Mouse (Mus musculus) gastrocnemius, adult 8-10 months (tissue): Measurements from ENCODE around the gene Rab1a. TPM values are rescaled to one million over a fixed set of nuclear protein-coding genes. Genes with fewer than 3 reads are reported as not detected.
A peak's percentile ranks its signal among the peaks of the same experiment; 100 is the strongest.

Source experiments
- DNase-seq, 2 experiments: peaks; one replicate each; pipeline ENCODE4 v3.0.0; 2022; ENCODE audit warnings: low spot score in 2 of 2
- total RNA-seq, 4 experiments: library from RNA; stranded (reverse); gene quantifications; 2 replicates each; pipeline ENCODE4 v1.2.4; 2022

The Rab1a gene
- total RNA-seq, 4 experiments from 2014 or later, result 84.0 to 90.6 (median 85.6) TPM

DNA sequence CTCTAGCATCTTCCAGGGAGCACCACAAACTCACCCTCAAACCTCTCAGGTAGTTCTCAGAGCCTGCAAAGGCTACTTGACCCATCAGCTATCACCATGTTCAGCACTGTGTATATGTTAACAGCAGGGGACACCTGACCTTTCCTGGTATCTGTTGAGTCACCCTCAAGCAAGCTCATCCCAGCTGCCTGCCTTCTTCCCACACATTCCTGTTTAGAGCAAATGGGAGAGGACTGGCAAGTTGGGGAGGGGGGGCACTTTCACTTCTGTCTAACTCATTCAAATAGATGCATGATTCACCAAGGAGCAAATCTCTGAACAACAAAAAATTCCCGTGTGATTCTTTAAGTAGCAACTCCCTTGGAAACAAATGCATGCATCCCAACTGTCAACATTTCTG lies 45.4 kb downstream of the Rab1a start:
- DNase-seq, result no peak

DNA sequence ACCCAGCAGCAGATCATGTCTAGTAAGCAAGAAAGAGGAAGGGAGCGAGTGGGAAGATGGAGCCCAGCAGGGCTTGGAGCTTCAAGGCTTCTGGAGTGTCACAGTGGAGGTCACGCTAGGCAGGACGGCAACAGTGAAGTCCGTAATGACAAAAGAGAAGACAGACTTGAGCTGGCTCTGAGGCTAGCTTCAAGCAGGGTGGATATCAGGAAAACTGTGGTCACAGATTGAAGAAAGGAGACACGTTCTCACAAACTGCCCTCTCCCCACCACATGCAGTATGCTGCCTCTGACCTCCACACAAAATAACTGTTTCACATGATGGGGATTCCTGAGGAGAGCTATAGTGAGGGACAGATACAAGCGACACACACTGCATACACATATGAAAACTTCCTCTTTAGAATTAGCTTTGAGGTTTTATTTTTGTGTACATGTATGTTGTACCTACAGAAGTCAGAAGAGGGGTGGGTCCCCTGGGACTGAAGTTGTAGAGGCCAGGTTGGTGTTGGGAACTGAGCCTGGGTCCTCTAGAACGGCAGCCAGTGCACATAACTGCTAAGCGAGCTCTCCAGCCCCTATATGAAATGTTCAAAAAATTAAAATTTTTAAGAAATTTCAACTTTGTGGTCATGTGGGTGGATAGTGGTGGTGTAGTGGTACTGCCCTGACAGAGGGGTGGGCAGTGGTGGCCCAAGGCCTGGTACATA lies 46.1 kb downstream of the Rab1a start:
- DNase-seq, result no peak

DNA sequence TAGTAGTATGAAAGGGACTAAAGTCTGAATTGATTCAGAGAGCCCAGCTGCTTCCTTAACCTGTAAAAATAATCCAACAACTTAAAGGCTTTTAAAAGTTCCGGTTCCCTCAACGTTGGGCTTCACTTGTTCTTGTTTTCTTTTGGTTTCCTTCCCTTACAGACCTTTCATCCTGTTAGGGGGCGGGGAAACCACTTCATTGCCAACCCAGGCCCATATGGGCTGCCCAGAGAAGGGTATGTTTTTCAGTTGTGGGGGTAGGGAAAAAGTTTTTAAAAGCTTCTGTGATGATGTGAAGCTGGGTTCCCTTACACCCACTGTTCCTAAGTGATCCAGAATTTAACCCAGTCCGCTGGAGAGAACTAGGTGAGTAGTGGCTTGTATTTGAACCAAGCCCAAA lies 47.0 kb downstream of the Rab1a start:
- no peak for DNase-seq

DNA sequence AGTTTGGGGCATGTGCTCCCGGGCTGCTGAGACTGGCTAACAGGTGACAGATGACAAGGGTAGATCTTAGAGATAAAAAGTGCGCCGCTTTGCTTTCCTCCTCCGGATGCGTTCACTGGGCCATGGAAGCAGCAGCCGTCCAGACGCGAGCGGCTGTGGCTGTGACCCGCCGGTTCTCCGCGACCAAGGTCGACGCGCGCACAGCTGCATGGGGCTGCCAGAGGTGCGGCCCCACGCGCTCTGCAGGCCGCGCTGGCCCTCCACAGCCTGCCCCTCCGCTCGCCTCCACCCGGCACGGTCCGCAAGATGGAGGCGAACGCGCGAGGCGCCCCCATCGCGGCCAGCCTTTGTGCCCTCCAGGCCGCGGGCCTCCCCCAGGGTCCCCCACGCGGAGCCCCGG lies 47.6 kb downstream of the Rab1a start:
- no peak for DNase-seq

DNA sequence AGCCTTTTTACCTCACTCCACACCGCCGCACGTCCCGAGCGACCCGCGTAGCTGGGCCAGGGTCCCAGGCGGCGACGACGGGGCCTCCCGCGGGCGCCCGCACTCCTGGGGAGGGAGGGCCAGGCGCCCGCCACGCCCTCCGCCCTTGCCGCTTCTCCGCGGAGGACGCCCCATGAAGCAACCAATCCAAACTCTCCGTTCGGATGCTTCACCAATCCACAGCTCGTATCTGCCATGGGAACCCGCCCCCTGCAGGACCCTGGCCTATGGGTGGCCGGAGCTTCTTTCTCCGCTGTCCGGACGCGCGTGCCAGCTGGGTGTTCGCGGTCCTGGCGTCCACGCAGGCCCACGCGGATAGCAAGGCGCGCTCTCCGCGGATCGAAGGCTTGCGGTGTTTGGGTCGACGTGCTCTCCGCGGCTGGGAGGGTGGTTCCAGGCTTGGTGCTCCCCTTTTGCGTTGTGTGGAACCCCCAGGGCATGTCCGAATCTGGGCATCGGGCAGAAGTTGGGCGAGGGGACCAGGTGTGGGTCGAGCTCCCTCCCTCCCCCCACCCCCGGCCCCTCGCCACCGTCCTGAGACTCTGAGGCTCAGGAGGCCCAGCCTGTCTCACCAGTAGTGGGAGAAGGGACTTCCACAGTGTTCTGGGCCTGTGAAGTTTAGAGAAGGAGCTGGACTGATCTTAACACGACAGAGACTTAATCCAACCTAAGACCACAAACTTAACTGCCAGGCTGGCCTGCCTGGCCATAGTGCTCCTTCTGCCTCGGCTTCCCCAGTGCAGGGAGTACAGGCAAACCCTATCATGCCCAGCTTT lies 48.3 kb downstream of the Rab1a start, which contains the start of gene Cep68:
Gene Cep68 (minus strand): TSS at position 134 of the 815 bp plus-strand sequence.
- DNase-seq, result peak; percentile 93 to 95

DNA sequence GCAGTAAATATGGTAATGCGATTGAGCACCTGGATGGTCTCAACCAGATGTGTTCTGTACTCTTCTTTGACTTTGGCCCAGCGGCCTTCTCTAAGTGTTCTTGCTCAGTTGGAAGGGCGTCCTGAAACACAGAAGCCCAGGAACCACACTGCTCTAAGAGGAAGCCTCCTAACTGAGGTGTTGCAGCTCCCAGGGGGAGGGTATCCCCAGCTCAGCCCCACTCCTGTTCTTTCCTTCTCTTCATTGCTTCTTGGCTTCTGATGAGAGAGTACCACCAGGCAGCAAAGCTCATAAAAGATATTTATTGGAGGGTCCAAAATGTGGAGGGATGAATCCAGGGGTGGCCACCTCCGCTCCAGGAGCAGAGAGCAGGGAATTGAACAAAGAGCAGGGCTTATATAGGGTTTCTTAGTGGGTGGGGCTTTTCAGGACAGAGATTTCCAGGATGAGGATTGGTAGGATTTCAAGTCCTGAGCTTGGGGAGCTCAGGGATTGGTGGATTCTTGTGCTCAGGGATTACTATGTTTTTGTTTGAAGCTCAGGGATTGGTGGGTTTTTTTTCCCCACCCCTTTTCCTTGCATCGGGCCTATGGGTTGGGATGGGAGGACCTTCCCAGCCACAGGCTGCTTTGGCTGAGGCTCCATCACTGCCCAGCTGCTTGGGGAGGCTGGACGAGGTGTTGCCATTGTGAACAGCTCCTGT lies 49.4 kb downstream of the Rab1a start:
- no peak for DNase-seq

DNA sequence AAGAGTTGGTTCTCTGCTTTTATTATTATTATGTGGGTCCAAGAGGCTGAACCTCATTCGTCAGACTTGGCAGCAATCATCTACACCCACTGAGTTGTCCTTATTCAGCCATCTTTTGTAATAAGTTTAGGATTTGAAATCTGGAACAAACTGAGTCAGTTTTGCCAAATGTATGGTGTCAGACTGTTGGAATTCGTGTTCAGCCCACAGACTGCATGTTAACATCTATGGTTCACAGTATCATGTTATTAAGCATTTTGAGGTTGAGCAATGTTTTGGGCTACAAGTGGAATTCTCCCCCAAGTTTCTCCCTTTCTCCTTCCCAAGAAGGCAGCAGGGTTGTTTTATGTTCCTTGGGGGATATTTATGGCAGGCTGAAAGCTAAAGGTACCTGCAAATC lies 51.9 kb downstream of the Rab1a start:
- DNase-seq, result no peak

DNA sequence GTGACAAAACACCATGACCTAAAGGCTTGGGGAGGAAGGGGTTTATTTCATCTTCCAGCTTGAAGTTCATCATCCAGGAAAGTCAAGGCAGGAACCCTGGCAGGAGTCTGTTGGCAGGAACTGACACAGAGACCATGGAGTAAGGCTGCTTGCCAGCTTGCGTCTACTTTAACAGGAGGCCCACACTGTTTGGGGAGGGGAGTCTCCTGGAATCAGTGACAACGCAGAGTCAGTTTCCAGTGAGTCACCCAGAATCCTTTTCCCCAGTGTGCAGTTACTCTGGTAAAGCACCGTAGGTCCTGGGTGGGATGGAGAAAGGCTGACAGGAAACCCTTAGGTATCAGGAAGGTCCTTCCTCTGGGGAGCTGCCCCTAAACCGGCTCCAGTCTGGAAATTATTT lies 53.6 kb downstream of the Rab1a start:
- DNase-seq, result no peak

DNA sequence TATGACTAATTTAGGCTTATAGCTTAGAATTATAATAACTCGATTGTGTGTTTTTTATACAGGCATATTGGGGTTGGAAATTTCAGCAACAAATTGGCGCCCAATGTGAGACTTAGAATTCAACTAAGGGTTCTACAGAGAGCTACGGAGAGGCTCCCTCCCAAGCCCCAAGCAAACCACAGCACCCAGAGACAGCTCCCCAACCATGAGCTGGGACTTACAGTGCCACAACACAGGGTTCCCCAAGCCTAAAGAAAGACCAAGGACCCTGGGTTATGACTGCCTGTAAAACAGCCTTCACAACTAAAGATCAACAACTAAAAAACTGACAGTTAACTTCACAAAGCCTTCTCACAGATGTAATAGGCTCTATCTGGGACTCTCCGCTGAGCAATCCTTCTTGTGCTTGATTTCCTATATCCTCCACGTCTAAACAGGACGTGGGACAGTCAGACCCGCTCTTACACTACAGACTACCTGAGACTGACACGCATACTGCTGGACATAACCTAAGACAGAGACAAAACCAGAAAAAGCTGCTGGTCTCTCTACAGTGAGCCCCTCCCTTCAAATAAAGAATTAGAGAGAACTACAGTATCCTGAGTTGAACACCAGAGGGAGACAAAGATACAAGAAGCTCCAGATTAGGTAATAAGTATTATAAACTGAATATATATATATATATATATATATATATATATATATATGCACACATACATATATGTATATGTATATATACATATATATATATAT lies 61.6 kb downstream of the Rab1a start:
- no peak for DNase-seq

DNA sequence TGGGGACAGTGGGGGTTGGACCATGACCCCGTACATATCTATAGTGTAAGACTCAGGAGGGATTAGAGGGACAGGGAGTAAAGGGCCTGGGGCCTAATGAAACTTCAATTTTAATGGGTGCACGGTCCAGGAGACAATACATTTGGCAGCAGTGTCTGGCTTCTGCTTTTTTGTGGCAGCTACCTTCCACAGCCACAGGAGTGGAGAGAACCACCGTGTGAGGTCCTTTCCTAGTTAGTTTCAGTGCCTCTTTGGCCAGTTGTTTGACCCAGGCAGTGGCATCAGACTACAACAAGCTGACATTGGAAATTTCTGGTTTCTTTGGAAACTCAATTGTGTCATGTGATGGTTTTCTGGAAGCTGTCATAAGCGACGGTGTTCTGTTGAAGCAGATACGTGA lies 68.7 kb downstream of the Rab1a start:
- no peak for DNase-seq

DNA sequence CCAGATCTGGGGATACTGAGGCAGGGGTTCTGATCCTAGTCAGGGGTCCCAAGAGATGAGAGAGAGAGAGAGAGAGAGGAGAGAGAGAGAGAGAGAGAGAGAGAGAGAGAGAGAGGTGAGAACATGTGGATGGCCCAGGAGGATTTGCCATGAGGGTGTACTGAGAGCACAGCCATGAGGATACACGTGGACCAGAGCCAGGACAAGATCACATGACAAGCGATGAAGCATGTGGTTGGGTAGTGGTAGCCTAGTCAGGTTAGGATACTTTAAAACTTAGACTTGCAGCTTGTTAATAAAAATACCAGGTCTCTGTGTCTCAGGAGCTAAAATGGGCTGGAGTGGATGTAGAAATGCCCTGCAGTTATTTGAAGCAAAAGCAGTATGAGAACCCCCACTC lies 74.7 kb downstream of the Rab1a start:
- DNase-seq, result no peak

Other genes with a start within 250 kb of the Rab1a start
- 10 to 100 TPM; 39.1 to 43.4 (median 39.7) TPM for gene Actr2, start 88.5 kb upstream of the Rab1a start, total RNA-seq
- 10 to 100 TPM; 32.7 to 36.1 (median 33.8) TPM for gene Cep68, start 48.0 kb downstream of the Rab1a start, total RNA-seq
- gene Slc1a4, start 131.3 kb downstream of the Rab1a start, total RNA-seq, result under 1 TPM; 0.39 to 0.56 (median 0.47) TPM